9 mouse cellular contexts compared by ENCODE assay signal in the genomic region with DNA sequence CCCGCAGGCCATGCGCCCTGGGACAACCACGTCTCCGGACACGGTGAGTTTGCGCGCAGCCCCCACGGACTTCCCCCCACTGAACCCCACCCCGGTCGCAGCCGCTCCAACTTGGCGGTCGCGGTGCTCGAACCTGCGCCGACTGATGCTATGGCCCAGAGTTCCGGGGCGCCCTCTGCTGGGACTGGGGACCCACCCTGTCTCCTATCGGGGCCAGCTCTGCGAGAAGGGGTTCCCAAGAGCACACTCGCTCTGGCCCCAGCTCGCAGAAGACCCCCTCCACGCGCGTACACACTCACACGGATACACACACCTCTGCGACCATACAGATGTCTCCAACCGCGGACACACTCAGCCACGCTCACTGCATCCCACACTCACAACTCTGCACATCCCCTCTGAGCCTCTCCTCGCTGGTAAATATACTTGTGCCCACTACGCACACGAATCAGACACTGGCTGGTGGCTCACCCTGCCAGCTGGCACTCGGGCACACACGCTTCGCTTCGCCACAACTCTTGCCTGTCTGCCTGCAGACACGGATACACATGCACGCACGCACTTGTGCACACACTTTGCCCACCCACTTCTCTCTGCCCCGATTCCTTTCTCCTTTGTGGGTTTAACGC. TPM values are rescaled to one million over a fixed set of nuclear protein-coding genes. Genes with fewer than 3 reads are reported as not detected.
A peak's percentile ranks its signal among the peaks of the same experiment; 100 is the strongest.
DNase-seq lines count a peak whose midpoint lies in the region; ATAC-seq and TF ChIP-seq lines count a peak whose summit lies in the region.
"Had no signal": no experiment of that assay in that cellular context is flagged by ENCODE, and none has a peak within 500 bp of the region (broad histone marks: within the 10 kb centered on the region; RNA-seq: fewer than 3 reads in every experiment).

No protein-coding gene starts in this region.

- peak overlapping the region; percentile 46 for H3K4me2 ChIP-seq in liver, embryonic 11.5 days
- peak overlapping the region; percentile 57 for H3K4me2 ChIP-seq in forebrain, embryonic 11.5 days (ENCODE audit: low read depth, low read length, severe bottlenecking)

- 39% methylated on average over 43 of the region's 43 CpGs for WGBS in liver, embryonic 11.5 days
- WGBS in forebrain, embryonic 11.5 days, result 42% methylated on average over 43 of the region's 43 CpGs
- WGBS in olfactory bulb, adult 2 months, result 15% methylated on average over 38 of the region's 43 CpGs

- TF ChIP-seq CTCF in olfactory bulb, adult 2 months (IDR thresholded peaks at IDR 0.05; ENCODE audit: insufficient read depth, low read depth, low read length), result peak; percentile 25; the same call in 1 of the 2 replicates

- peaks cover 47% of the 10 kb centered on the region for H3K27me3 ChIP-seq in liver, embryonic 11.5 days (replicated peaks; ENCODE audit: control insufficient read depth, insufficient read depth, low read length)
- H3K27me3 ChIP-seq in forebrain, embryonic 11.5 days (ENCODE audit: control insufficient read depth, insufficient read depth, low read length), result peaks cover 26% of the 10 kb centered on the region

- no peak overlapping the region for H3K27ac ChIP-seq in liver, embryonic 11.5 days (ENCODE audit: low read depth, low read length)
- no peak overlapping the region for H3K27ac ChIP-seq in forebrain, embryonic 11.5 days (ENCODE audit: low read depth, low read length)
- H3K27ac ChIP-seq in olfactory bulb, adult 2 months (ENCODE audit: insufficient read depth, low read depth, low read length), result no peak overlapping the region

- peak overlapping the region; percentile 35 for H3K4me3 ChIP-seq in liver, embryonic 11.5 days (ENCODE audit: low read depth, low read length)
- peak overlapping the region; percentile 35 for H3K4me3 ChIP-seq in forebrain, embryonic 11.5 days (ENCODE audit: low read depth, low read length)
- H3K4me3 ChIP-seq in olfactory bulb, adult 2 months (ENCODE audit: insufficient read depth, low read depth, low read length), result peak overlapping the region; percentile 76

- ATAC-seq in liver, embryonic 11.5 days (replicated peaks; ENCODE audit: low FRiP score), result no peak
- ATAC-seq in forebrain, embryonic 11.5 days (replicated peaks; ENCODE audit: low FRiP score), result 0 out of 2 replicates have a peak, but pooled peaks have one; percentile 10
- ATAC-seq: Patski had no signal

- H3K4me1 ChIP-seq in liver, embryonic 11.5 days (replicated peaks; ENCODE audit: control insufficient read depth, insufficient read depth, low read length), result 0 out of 2 replicates have a peak, but pooled peaks cover 2% of the 10 kb centered on the region
- H3K4me1 ChIP-seq in forebrain, embryonic 11.5 days (replicated peaks; ENCODE audit: control insufficient read depth, insufficient read depth, low read length), result peaks cover 7% of the 10 kb centered on the region
- H3K4me1 ChIP-seq in olfactory bulb, adult 2 months (ENCODE audit: control insufficient read depth, insufficient read depth, low read length), result peaks cover 40% of the 10 kb centered on the region

- no peaks in the 10 kb centered on the region for H3K9me3 ChIP-seq in liver, embryonic 11.5 days (ENCODE audit: control insufficient read depth, low read length)
- H3K9me3 ChIP-seq in forebrain, embryonic 11.5 days (ENCODE audit: control insufficient read depth, low read length), result no peaks in the 10 kb centered on the region

- no peak for TF ChIP-seq POLR2A in olfactory bulb, adult 2 months (IDR thresholded peaks at IDR 0.05; ENCODE audit: insufficient read depth, low read depth, low read length)

- no peaks in the 10 kb centered on the region for H3K36me3 ChIP-seq in liver, embryonic 11.5 days (ENCODE audit: control insufficient read depth, insufficient read depth, low read length)
- no peaks in the 10 kb centered on the region for H3K36me3 ChIP-seq in forebrain, embryonic 11.5 days (ENCODE audit: control insufficient read depth, insufficient read depth, low read length)

- no peak overlapping the region for H3K9ac ChIP-seq in liver, embryonic 11.5 days (ENCODE audit: low read depth, low read length)
- H3K9ac ChIP-seq in forebrain, embryonic 11.5 days (ENCODE audit: low read length), result peak overlapping the region; percentile 30; the same call in 1 of the 2 replicates

- no peak for DNase-seq in liver, embryonic 11.5 days (ENCODE audit: low spot score)
- DNase-seq in liver, result no peak
- peak; percentile 67 for DNase-seq in forebrain, embryonic 11.5 days (ENCODE audit: low spot score)
- peak; percentile 45 to 69 for DNase-seq in layer of hippocampus, postnatal 10 days (ENCODE audit: low spot score in 2 of 2)
- no peak for DNase-seq in gastrocnemius, adult 18-20 months (ENCODE audit: low spot score)
- no peak for DNase-seq in spleen, adult 18-20 months
- DNase-seq in spleen, postnatal 14 days (ENCODE audit: low spot score in 2 of 2), result no peak

RNA-seq across cellular contexts. Expression of a gene that starts 0.6 kb away (rescaled TPM):
- 0.52 and 0.70 TPM in 2 replicates for polyA plus RNA-seq in liver, embryonic 11.5 days (2014; fragmentation: Nextera tagmentation; extraction: Ambion mirVana)
- polyA plus RNA-seq in forebrain, embryonic 11.5 days (2014; fragmentation: Nextera tagmentation; extraction: Ambion mirVana), result 0.86 and 1.3 TPM in 2 replicates
- 100 to 1,000 TPM; 186 to 200 TPM for total RNA-seq in layer of hippocampus, postnatal 10 days (2021)
- not detected in 2 replicates for polyA plus RNA-seq in olfactory bulb, adult 2 months (2012; ENCODE audit: insufficient read depth, insufficient read length, low replicate concordance, missing spikeins)
- total RNA-seq in gastrocnemius, adult 18-20 months (2021), result not detected
- polyA plus RNA-seq: Patski had no signal

Comparison
In these comparisons a context has a peak if more than half of its experiments do, and no peak if none do; other contexts are left out.
1. DNase-seq: peak in forebrain, embryonic 11.5 days (single experiment) and layer of hippocampus, postnatal 10 days (2 of 2); none in liver, embryonic 11.5 days (single experiment), liver (single experiment), gastrocnemius, adult 18-20 months (single experiment), spleen, adult 18-20 months (0 of 2) and spleen, postnatal 14 days (0 of 2).
2. Peak in every context shown above with its lines, with median percentiles within 50 percentile points of each other: H3K4me3 ChIP-seq.